Mouse (Mus musculus) T-cell, adult 2 months (primary cell): Measurements from ENCODE around the gene Col28a1.

Source experiments
- DNase-seq: peaks from one replicate; pipeline ENCODE4 v3.0.0; 2022; ENCODE audit warnings: low spot score

Gene Col28a1

GRCm38 (mm10) chr6:8119116-8119515 lies 73.3 kb downstream of the Col28a1 start:
- no peak for DNase-seq

- no peak for DNase-seq
Measured at GRCm38 (mm10) chr6:8118577-8118976, 73.8 kb downstream of the Col28a1 start.

- no peak for DNase-seq
Measured at GRCm38 (mm10) chr6:8105870-8106706, 86.3 kb downstream of the Col28a1 start.

GRCm38 (mm10) chr6:8101224-8101623 lies 91.2 kb downstream of the Col28a1 start:
- DNase-seq: no peak

GRCm38 (mm10) chr6:8095856-8096255 lies 96.6 kb downstream of the Col28a1 start:
- no peak for DNase-seq

GRCm38 (mm10) chr6:8094160-8094953 lies 98.1 kb downstream of the Col28a1 start:
- no peak for DNase-seq

- no peak for DNase-seq
Measured at GRCm38 (mm10) chr6:8093556-8093955, 98.9 kb downstream of the Col28a1 start.

GRCm38 (mm10) chr6:8086847-8087246 lies 105.6 kb downstream of the Col28a1 start:
- DNase-seq: peak; percentile 10

GRCm38 (mm10) chr6:8084806-8085205 lies 107.6 kb downstream of the Col28a1 start:
- DNase-seq: no peak

GRCm38 (mm10) chr6:8083196-8083595 lies 109.2 kb downstream of the Col28a1 start:
- DNase-seq: no peak

GRCm38 (mm10) chr6:8077572-8078146 lies 114.8 kb downstream of the Col28a1 start:
- no peak for DNase-seq

GRCm38 (mm10) chr6:8074914-8075313 lies 117.5 kb downstream of the Col28a1 start:
- no peak for DNase-seq

GRCm38 (mm10) chr6:8068979-8069378 lies 123.4 kb downstream of the Col28a1 start:
- no peak for DNase-seq

- peak; percentile 15 for DNase-seq
Measured at GRCm38 (mm10) chr6:8068394-8068793, 124.0 kb downstream of the Col28a1 start.

GRCm38 (mm10) chr6:8067124-8067523 lies 125.3 kb downstream of the Col28a1 start:
- no peak for DNase-seq

- no peak for DNase-seq
Measured at GRCm38 (mm10) chr6:8066208-8066607, 126.2 kb downstream of the Col28a1 start.

GRCm38 (mm10) chr6:8059199-8059598 lies 133.2 kb downstream of the Col28a1 start:
- DNase-seq: no peak

- no peak for DNase-seq
Measured at GRCm38 (mm10) chr6:8048216-8048615, 144.2 kb downstream of the Col28a1 start.

GRCm38 (mm10) chr6:8046446-8046845 lies 146.0 kb downstream of the Col28a1 start:
- DNase-seq: no peak

- DNase-seq: no peak
Measured at GRCm38 (mm10) chr6:8045825-8046224, 146.6 kb downstream of the Col28a1 start.

GRCm38 (mm10) chr6:8028711-8029110 lies 163.7 kb downstream of the Col28a1 start:
- DNase-seq: no peak

- DNase-seq: no peak
Measured at GRCm38 (mm10) chr6:8025332-8026129, 166.9 kb downstream of the Col28a1 start.
